Mouse (Mus musculus) CH12.LX (cell line): ENCODE measurements at regions not wholly inside any gene's neighbourhood (a gene's known extent, or its start where the extent isn't known, plus 50 kb on each side); places are given as distances from the start of the nearest gene placed in this dataset.

ENCODE experiments used
- DNase-seq: peaks from one replicate; pipeline ENCODE4 v3.0.0-alpha.2; 2013; ENCODE audit errors: extremely low read depth
- H3K27ac ChIP-seq: 2 replicates; pipeline ENCODE4 v1.5.1; 2012; ENCODE audit warnings: low read depth, mild to moderate bottlenecking, control low read depth, moderate library complexity; ENCODE audit not compliant: insufficient read depth
- H3K27me3 ChIP-seq: replicated peaks from 2 replicates; pipeline ENCODE3; 2012; ENCODE audit warnings: inconsistent platforms
- H3K36me3 ChIP-seq, 2 experiments: replicated peaks in 1 of 2; 2 replicates each; pipeline versions ENCODE3 to v1.6.1; 2012; ENCODE audit warnings: inconsistent platforms in 1 of 2, low read length in 1 of 2, mild to moderate bottlenecking in 1 of 2, mixed read lengths in 1 of 2, moderate library complexity in 1 of 2; ENCODE audit not compliant: control insufficient read depth in 1 of 2, insufficient read depth in 1 of 2
- H3K4me1 ChIP-seq, 2 experiments: 2 replicates each; pipeline ENCODE4 v1.6.1; 2012; ENCODE audit warnings: inconsistent platforms in 1 of 2, moderate library complexity in 1 of 2; ENCODE audit not compliant: insufficient read depth in 2 of 2, control insufficient read depth in 1 of 2
- H3K4me2 ChIP-seq: 2 replicates; pipeline ENCODE4 v1.6.1; 2012; ENCODE audit warnings: low read depth, mild to moderate bottlenecking, control low read depth; ENCODE audit not compliant: poor library complexity, insufficient read depth, severe bottlenecking
- H3K4me3 ChIP-seq, 3 experiments: fragments of 150-350 bp in 1 of 3; sonication (generic) in 1 of 3; replicated peaks in 1 of 3; 2 replicates each; pipeline versions ENCODE3 to v1.5.1; 2011 to 2012; ENCODE audit warnings: low read depth in 2 of 3, low read length in 2 of 3, mild to moderate bottlenecking in 2 of 3, moderate library complexity in 2 of 3, control low read depth in 1 of 3, improper control_type of control experiment in 1 of 3, inconsistent platforms in 1 of 3, mixed read lengths in 1 of 3; ENCODE audit not compliant: poor library complexity in 1 of 3
- H3K79me2 ChIP-seq: replicated peaks from 2 replicates; pipeline ENCODE4 v1.6.1; 2012; ENCODE audit warnings: mild to moderate bottlenecking, moderate library complexity; ENCODE audit not compliant: control insufficient read depth, poor library complexity, insufficient read depth, severe bottlenecking; ENCODE audit errors: extremely low read depth
- H3K9ac ChIP-seq: 2 replicates; pipeline ENCODE4 v1.6.1; 2012; ENCODE audit warnings: low read depth, mild to moderate bottlenecking, control low read depth, moderate library complexity; ENCODE audit not compliant: insufficient read depth
- H3K9me3 ChIP-seq: replicated peaks from 2 replicates; pipeline ENCODE3; 2012; ENCODE audit warnings: low read length, inconsistent platforms, mixed read lengths
- CTCF ChIP-seq, 2 experiments: IDR thresholded peaks in 1 of 2; conservative IDR thresholded peaks in 1 of 2; 2 replicates each; pipeline ENCODE4 v1.5.1; 2011 to 2012; ENCODE audit warnings: low read depth in 2 of 2, low read length in 2 of 2, improper control_type of control experiment in 1 of 2, inconsistent platforms in 1 of 2, mild to moderate bottlenecking in 1 of 2, moderate library complexity in 1 of 2
- E2F4 ChIP-seq: IDR thresholded peaks from 2 replicates; pipeline ENCODE4 v1.6.1; 2011; ENCODE audit warnings: low read depth, low read length, improper control_type of control experiment; ENCODE audit not compliant: insufficient replicate concordance
- ELF1 ChIP-seq: IDR thresholded peaks from 2 replicates; pipeline ENCODE4 v1.6.1; 2014; ENCODE audit warnings: low read depth, mild to moderate bottlenecking, inconsistent platforms, low read length, improper control_type of control experiment
- EP300 ChIP-seq: IDR thresholded peaks from 2 replicates; pipeline ENCODE4 v1.6.1; 2011; ENCODE audit warnings: low read length, improper control_type of control experiment
- JUN ChIP-seq: IDR thresholded peaks from 2 replicates; pipeline ENCODE4 v1.6.1; 2011; ENCODE audit warnings: low read depth, mild to moderate bottlenecking, low read length, improper control_type of control experiment, moderate library complexity; ENCODE audit not compliant: insufficient read depth
- KAT2A ChIP-seq: IDR thresholded peaks from 2 replicates; pipeline ENCODE4 v1.6.1; 2012; ENCODE audit warnings: low read length, improper control_type of control experiment, inconsistent platforms; ENCODE audit not compliant: insufficient replicate concordance
- MAFK ChIP-seq: IDR thresholded peaks from 2 replicates; pipeline ENCODE4 v1.6.1; 2011; ENCODE audit warnings: low read length, improper control_type of control experiment; ENCODE audit not compliant: insufficient replicate concordance
- MAZ ChIP-seq: IDR thresholded peaks from 2 replicates; pipeline ENCODE4 v1.6.1; 2012; ENCODE audit warnings: low read depth, mild to moderate bottlenecking, inconsistent platforms, low read length, improper control_type of control experiment, moderate library complexity
- MYC ChIP-seq: IDR thresholded peaks from 2 replicates; pipeline ENCODE4 v1.6.1; 2011; ENCODE audit warnings: low read depth, mild to moderate bottlenecking, improper control_type of control experiment, low read length
- NELFE ChIP-seq: IDR thresholded peaks from 2 replicates; pipeline ENCODE4 v1.6.1; 2011; ENCODE audit warnings: low read depth, low read length, improper control_type of control experiment
- NRF1 ChIP-seq: IDR thresholded peaks from 2 replicates; pipeline ENCODE4 v1.6.1; 2014; ENCODE audit warnings: low read depth, mild to moderate bottlenecking, inconsistent platforms, low read length, improper control_type of control experiment, moderate library complexity
- PAX5 ChIP-seq: IDR thresholded peaks from 2 replicates; pipeline ENCODE4 v1.6.1; 2012; ENCODE audit warnings: low read length, inconsistent platforms, mixed read lengths
- RAD21 ChIP-seq: IDR thresholded peaks from 2 replicates; pipeline ENCODE4 v1.6.1; 2011; ENCODE audit warnings: low read depth, mild to moderate bottlenecking, low read length, improper control_type of control experiment, moderate library complexity
- RCOR1 ChIP-seq: conservative IDR thresholded peaks from 2 replicates; pipeline ENCODE4 v1.6.1; 2012; ENCODE audit warnings: low read depth, mild to moderate bottlenecking, inconsistent platforms, low read length, improper control_type of control experiment
- TBP ChIP-seq: conservative IDR thresholded peaks from 2 replicates; pipeline ENCODE4 v1.6.1; 2011; ENCODE audit warnings: low read depth, low read length, improper control_type of control experiment
- USF2 ChIP-seq: conservative IDR thresholded peaks from 2 replicates; pipeline ENCODE4 v1.6.1; 2011; ENCODE audit warnings: low read depth, low read length, improper control_type of control experiment
- ZNF384 ChIP-seq: IDR thresholded peaks from 2 replicates; pipeline ENCODE4 v1.6.1; 2012; ENCODE audit warnings: low read depth, low read length, improper control_type of control experiment, inconsistent platforms
- dilution Hi-C: fragments of 300-500 bp; cut with MboI; formaldehyde crosslinking; loops from 2 replicates; pipeline ENCODE4 v1.14.3; 2020; ENCODE audit warnings: low sequenced_read_pairs; ENCODE audit not compliant: extremely low pct_unique_long_range_greater_than_20kb, extremely low pct_ligation_motif_present
- in situ Hi-C: fragments of 300-500 bp; cut with MboI; formaldehyde crosslinking; loops from 3 replicates; pipeline ENCODE4 v1.14.3; 2019; ENCODE audit warnings: low sequenced_read_pairs, low pct_ligation_motif_present, low pct_unique_long_range_greater_than_20kb, mixed read lengths

DNA sequence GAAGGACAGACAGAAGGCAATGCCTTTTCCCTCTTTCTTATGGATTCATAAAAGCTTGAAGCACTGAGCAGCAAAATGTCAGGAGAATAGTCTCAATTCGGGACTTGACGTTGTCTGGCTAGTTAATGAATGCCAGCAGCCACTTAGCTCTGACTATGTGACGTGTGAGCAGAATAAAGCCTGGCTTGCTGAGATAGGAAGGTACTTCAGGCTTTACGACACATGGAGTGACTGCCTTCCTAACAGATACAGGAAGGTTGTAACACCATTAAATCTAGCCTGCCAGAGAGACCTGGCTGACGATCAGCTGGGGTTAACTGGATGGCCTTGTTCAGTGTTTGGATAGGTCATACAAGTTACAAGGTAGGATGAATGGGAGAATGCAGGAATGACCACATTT is 111.7 kb downstream of the 4933412E24Rik start:
- no peak for TF ChIP-seq TBP
- no peak for TF ChIP-seq MAFK
- H3K9ac ChIP-seq: no peak overlapping the region
- no peak overlapping the region for H3K27ac ChIP-seq
- no peaks in the 10 kb centered on the region for H3K27me3 ChIP-seq
- in situ Hi-C loops: no loop called here
- H3K4me1 ChIP-seq: 0 out of 4 replicates have a peak, but pooled peaks cover 0 to 2% of the 10 kb centered on the region in 2 experiments
- no peak overlapping the region for H3K4me2 ChIP-seq
- H3K79me2 ChIP-seq: no peaks in the 10 kb centered on the region
- H3K4me3 ChIP-seq: no peak overlapping the region
- dilution Hi-C loops: no loop called here
- H3K36me3 ChIP-seq: no peaks in the 10 kb centered on the region
- DNase-seq: no peak
- no peaks in the 10 kb centered on the region for H3K9me3 ChIP-seq

DNA sequence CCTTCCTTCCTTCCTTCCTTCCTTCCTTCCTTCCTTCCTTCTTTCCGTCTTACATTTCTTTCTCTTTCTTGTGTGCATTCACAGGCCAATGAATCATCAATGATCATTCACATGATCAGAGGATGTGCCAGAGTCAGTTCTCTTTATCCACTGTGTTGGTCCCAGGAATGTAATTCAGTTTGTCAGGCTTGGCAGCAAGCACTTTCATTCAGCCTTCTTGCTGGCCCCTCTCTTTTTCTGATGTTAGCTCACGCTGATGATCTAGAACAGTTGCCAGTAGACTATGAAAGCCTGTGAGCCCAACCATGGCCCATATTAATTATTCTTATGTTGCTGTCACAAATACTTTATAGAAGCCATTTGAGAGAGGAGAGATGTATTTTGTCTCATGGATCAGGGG is 127.4 kb downstream of the 4933412E24Rik start:
- Histone ChIP-seq H3K4me3 (no peak overlapping the region), H3K36me3 (no peaks in the 10 kb centered on the region), H3K4me1 (peaks cover 3 to 5% of the 10 kb centered on the region in 2 experiments; a peak in 2 of 4 replicates), H3K27ac (no peak overlapping the region), H3K79me2 (no peaks in the 10 kb centered on the region), H3K27me3 (no peaks in the 10 kb centered on the region), H3K4me2 (no peak overlapping the region), H3K9ac (no peak overlapping the region), H3K9me3 (peaks cover 3% of the 10 kb centered on the region)
- TF ChIP-seq RAD21 (no peak), USF2 (no peak), NRF1 (no peak), ZNF384 (no peak), MAZ (no peak), ELF1 (no peak), PAX5 (no peak), KAT2A (no peak), JUN (no peak), NELFE (no peak), RCOR1 (no peak), E2F4 (no peak), EP300 (no peak), CTCF (conservative IDR thresholded peaks at IDR 0.05 in 1 of 2, IDR thresholded peaks at IDR 0.05 in 1 of 2; ENCODE audit: low read depth in 2 of 2, low read length in 2 of 2) (no peak), MYC (no peak)
- in situ Hi-C loops (loop anchor here (25.0 kb wide), 1 partner anchor 373 kb away; no protein-coding TSS in a partner anchor), dilution Hi-C loops (no loop called here)
- no peak for DNase-seq
